Mouse (Mus musculus): Measurements from ENCODE around the gene Sco2. TPM values are rescaled to one million over a fixed set of nuclear protein-coding genes. Genes with fewer than 3 reads are reported as not detected.

Gene Sco2
- polyA plus RNA-seq, 1 experiment = 47.2 TPM

DNA sequence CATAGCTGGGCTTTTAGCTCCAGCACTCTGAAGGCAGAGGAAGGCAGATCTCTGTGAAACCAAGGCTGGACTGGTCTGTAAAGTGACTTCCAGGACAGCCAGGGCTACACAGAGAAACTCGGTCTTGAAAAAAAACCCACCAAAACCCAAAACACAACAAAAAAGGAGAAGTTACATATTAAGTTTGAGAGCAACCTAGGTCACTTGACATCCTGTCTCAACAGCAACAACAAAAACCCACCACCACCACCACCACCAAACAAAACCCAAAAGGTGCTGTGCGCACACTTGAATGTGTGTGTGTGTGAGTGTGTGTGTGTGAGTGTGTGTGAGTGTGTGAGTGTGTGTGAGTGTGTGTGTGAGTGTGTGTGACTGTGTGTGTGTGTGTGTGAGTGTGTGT, 34.0 kb downstream of the Sco2 start:
- Histone ChIP-seq H3K4me3 (replicated peaks) (no peak overlapping the region), H3K4me1 (peaks cover 8% of the 10 kb centered on the region), H3K27me3 (replicated peaks) (peaks cover 28% of the 10 kb centered on the region), H3K36me3 (replicated peaks; ENCODE audit: low read length) (no peaks in the 10 kb centered on the region), H3K9me3 (no peaks in the 10 kb centered on the region)
- TF ChIP-seq GATA1 (IDR thresholded peaks at IDR 0.05; ENCODE audit: borderline replicate concordance, low read length) (no peak), FLI1 (IDR thresholded peaks at IDR 0.05; ENCODE audit: low read length) (no peak)

- H3K4me3 ChIP-seq (replicated peaks) = no peak overlapping the region
- TF ChIP-seq GATA1 (IDR thresholded peaks at IDR 0.05; ENCODE audit: borderline replicate concordance, low read length) = no peak
- peaks cover 8% of the 10 kb centered on the region for H3K4me1 ChIP-seq
- H3K36me3 ChIP-seq (replicated peaks; ENCODE audit: low read length) = no peaks in the 10 kb centered on the region
- H3K9me3 ChIP-seq = no peaks in the 10 kb centered on the region
- peaks cover 36% of the 10 kb centered on the region for H3K27me3 ChIP-seq (replicated peaks)
Observed at GRCm38 (mm10) chr15:89336422-89336821, 37.2 kb downstream of the Sco2 start.

DNA sequence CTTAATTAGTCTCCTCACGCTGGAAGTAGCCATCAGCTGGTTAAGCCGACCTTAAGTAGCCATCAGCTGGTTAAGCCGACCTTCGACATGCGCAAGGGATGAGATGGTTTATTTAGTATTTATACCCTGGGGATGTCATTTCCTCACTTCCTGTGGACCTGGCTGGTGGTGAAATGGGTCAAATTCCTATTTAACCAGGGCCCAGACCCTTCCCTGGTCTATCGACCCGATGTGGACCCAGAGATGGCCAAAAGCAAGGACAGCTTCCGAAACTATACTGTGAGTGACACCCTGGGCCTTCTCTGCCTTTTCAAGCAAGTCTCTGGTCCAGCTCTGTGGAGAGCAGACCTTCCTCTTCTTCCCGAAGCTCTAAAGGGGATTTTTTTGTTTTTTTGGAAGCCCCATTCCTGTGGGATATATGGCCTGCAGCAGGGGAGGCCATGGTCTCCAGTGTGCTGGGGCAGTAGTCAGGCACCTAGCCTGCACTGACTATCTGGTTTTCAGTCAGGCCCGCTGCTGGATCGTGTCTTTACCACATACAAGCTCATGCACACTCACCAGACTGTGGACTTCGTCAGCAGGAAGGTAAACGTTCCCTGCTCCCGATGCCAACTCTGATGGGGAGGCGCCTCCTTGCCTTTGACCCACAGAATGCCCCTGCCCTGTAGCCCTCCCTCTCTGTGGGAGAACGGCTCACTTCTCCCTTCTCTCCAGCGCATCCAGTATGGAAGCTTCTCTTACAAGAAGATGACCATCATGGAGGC, 38.7 kb downstream of the Sco2 start:
- Histone ChIP-seq H3K4me3 (replicated peaks) (no peak overlapping the region), H3K9me3 (no peaks in the 10 kb centered on the region), H3K4me1 (peaks cover 6% of the 10 kb centered on the region; the same call in 1 of the 2 replicates), H3K36me3 (replicated peaks; ENCODE audit: low read length) (no peaks in the 10 kb centered on the region), H3K27me3 (replicated peaks) (peaks cover 33% of the 10 kb centered on the region)
- no peak for TF ChIP-seq GATA1 (IDR thresholded peaks at IDR 0.05; ENCODE audit: borderline replicate concordance, low read length)
- no peak for TF ChIP-seq FLI1 (IDR thresholded peaks at IDR 0.05; ENCODE audit: low read length)

DNA sequence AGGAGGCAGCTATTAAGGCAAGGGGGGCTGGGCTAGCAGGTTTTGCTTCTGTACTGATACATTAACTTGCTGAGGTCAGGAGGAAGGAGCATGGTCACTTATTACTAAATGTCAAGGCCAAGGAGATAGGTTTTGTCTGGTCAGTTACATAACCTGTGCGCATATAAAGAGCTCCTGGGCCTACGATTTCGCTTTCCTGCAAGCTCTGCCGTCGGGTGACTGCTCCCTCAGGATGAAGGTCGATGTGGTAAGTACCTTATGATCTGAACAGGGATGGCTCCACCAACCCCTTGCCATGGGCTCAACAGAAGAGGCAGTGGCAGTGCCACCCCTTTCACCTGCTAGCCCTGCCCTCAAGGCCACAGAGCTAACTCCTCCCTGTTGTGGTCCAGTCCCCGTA, 39.4 kb downstream of the Sco2 start, which contains the start of gene Miox:
Gene Miox, plus strand, starts transcription at position 128 of the 400 bp plus-strand sequence.
- no peaks in the 10 kb centered on the region for H3K9me3 ChIP-seq
- H3K36me3 ChIP-seq (replicated peaks; ENCODE audit: low read length) = no peaks in the 10 kb centered on the region
- H3K4me3 ChIP-seq (replicated peaks) = no peak within 1 kb of the TSS
- TF ChIP-seq GATA1 (IDR thresholded peaks at IDR 0.05; ENCODE audit: borderline replicate concordance, low read length) (no peak), FLI1 (IDR thresholded peaks at IDR 0.05; ENCODE audit: low read length) (no peak)
- H3K4me1 ChIP-seq = no peaks in the 10 kb centered on the region
- H3K27me3 ChIP-seq (replicated peaks) = peaks cover 33% of the 10 kb centered on the region

GRCm38 (mm10) chr15:89326441-89326840, 47.2 kb downstream of the Sco2 start:
- no peaks in the 10 kb centered on the region for H3K36me3 ChIP-seq (replicated peaks; ENCODE audit: low read length)
- H3K27me3 ChIP-seq (replicated peaks) = peaks cover 47% of the 10 kb centered on the region
- TF ChIP-seq GATA1 (IDR thresholded peaks at IDR 0.05; ENCODE audit: borderline replicate concordance, low read length) (no peak), FLI1 (IDR thresholded peaks at IDR 0.05; ENCODE audit: low read length) (no peak)
- no peak overlapping the region for H3K4me3 ChIP-seq (replicated peaks)
- H3K9me3 ChIP-seq = no peaks in the 10 kb centered on the region
- peaks cover 23% of the 10 kb centered on the region for H3K4me1 ChIP-seq

DNA sequence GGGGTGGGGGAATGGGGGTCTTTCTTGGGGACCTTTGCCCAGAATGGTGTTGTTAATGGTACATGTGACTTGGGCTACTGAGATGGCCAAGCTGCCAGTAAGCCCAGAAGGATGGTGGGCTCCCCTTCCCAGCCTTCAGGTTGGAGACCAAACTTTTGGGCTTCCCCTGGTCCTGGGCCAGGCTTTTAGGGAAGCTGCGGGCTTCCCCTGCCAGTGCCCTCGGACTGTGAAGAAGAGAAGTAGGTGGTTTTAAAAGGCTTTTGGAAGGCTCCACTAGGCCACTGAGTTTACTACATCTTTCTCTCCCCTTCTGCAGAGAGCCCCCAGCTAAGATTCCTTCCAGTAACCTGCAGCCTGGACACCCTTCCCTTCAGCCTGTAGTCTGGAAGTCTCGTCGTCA, 50.0 kb downstream of the Sco2 start:
- Histone ChIP-seq H3K4me3 (replicated peaks) (no peak overlapping the region), H3K9me3 (no peaks in the 10 kb centered on the region), H3K36me3 (replicated peaks; ENCODE audit: low read length) (no peaks in the 10 kb centered on the region), H3K4me1 (peaks cover 35% of the 10 kb centered on the region), H3K27me3 (replicated peaks) (peaks cover 47% of the 10 kb centered on the region)
- TF ChIP-seq FLI1 (IDR thresholded peaks at IDR 0.05; ENCODE audit: low read length) (no peak), GATA1 (IDR thresholded peaks at IDR 0.05; ENCODE audit: borderline replicate concordance, low read length) (no peak)

- Histone ChIP-seq H3K4me3 (replicated peaks) (peak within 1 kb of the TSS; percentile 85), H3K4me1 (peaks cover 35% of the 10 kb centered on the region), H3K9me3 (no peaks in the 10 kb centered on the region), H3K36me3 (replicated peaks; ENCODE audit: low read length) (no peaks in the 10 kb centered on the region), H3K27me3 (replicated peaks) (peaks cover 44% of the 10 kb centered on the region)
- TF ChIP-seq GATA1 (IDR thresholded peaks at IDR 0.05; ENCODE audit: borderline replicate concordance, low read length) (no peak), FLI1 (IDR thresholded peaks at IDR 0.05; ENCODE audit: low read length) (no peak)
Observed at GRCm38 (mm10) chr15:89322670-89323522, 50.8 kb downstream of the Sco2 start, which contains the start of gene Adm2. TSS of gene Adm2 (plus strand) at chr15:89322720.

Other genes starting within 250 kb of the Sco2 start
- gene Hdac10, start 245.1 kb downstream of the Sco2 start, polyA plus RNA-seq (2012; ENCODE audit: insufficient read depth, low replicate concordance) = 3.8 and 7.9 TPM in 2 replicates
- not detected in 2 replicates for gene Mapk12, start 233.1 kb downstream of the Sco2 start, polyA plus RNA-seq (2012; ENCODE audit: insufficient read depth, low replicate concordance)
- gene Mapk11, start 224.2 kb downstream of the Sco2 start, polyA plus RNA-seq (2012; ENCODE audit: insufficient read depth, low replicate concordance) = 0.29 TPM in 1 of 2 replicates, not detected in the other
- 71.6 and 100 TPM in 2 replicates for gene Plxnb2, start 193.1 kb downstream of the Sco2 start, polyA plus RNA-seq (2012; ENCODE audit: insufficient read depth, low replicate concordance)
- gene Dennd6b, start 177.3 kb downstream of the Sco2 start, polyA plus RNA-seq (2012; ENCODE audit: insufficient read depth, low replicate concordance) = 3.6 and 10.0 TPM in 2 replicates
- 20.7 and 31.2 TPM in 2 replicates for gene Ppp6r2, start 162.3 kb downstream of the Sco2 start, polyA plus RNA-seq (2012; ENCODE audit: insufficient read depth, low replicate concordance)
- 171 and 172 TPM in 2 replicates for gene Sbf1, start 58.5 kb downstream of the Sco2 start, polyA plus RNA-seq (2012; ENCODE audit: insufficient read depth, low replicate concordance)
- 4.0 TPM in 1 of 2 replicates, not detected in the other for gene Adm2, start 51.1 kb downstream of the Sco2 start, polyA plus RNA-seq (2012; ENCODE audit: insufficient read depth, low replicate concordance)
- gene Miox, start 39.4 kb downstream of the Sco2 start, polyA plus RNA-seq (2012; ENCODE audit: insufficient read depth, low replicate concordance) = not detected in 2 replicates
- gene Lmf2, start 18.2 kb downstream of the Sco2 start, polyA plus RNA-seq (2012; ENCODE audit: insufficient read depth, low replicate concordance) = 65.0 and 111 TPM in 2 replicates
- gene Ncaph2, start 18.1 kb downstream of the Sco2 start, polyA plus RNA-seq (2012; ENCODE audit: insufficient read depth, low replicate concordance) = 21.9 and 44.6 TPM in 2 replicates
- 0.41 and 6.8 TPM in 2 replicates for gene Tymp, start 3.2 kb upstream of the Sco2 start, polyA plus RNA-seq (2012; ENCODE audit: insufficient read depth, low replicate concordance)
- 16.5 and 19.6 TPM in 2 replicates for gene Odf3b, start 5.4 kb upstream of the Sco2 start, polyA plus RNA-seq (2012; ENCODE audit: insufficient read depth, low replicate concordance)
- 0.07 TPM in 1 of 2 replicates, not detected in the other for gene Klhdc7b, start 11.1 kb upstream of the Sco2 start, polyA plus RNA-seq (2012; ENCODE audit: insufficient read depth, low replicate concordance)
- gene Syce3, start 36.7 kb upstream of the Sco2 start, polyA plus RNA-seq (2012; ENCODE audit: insufficient read depth, low replicate concordance) = not detected in 2 replicates
- 0.31 TPM in 1 of 2 replicates, not detected in the other for gene Cpt1b, start 52.0 kb upstream of the Sco2 start, polyA plus RNA-seq (2012; ENCODE audit: insufficient read depth, low replicate concordance)
- gene C730034F03Rik, start 55.7 kb upstream of the Sco2 start, polyA plus RNA-seq (2012; ENCODE audit: insufficient read depth, low replicate concordance) = not detected in 2 replicates
- gene Gm44502, start 55.9 kb upstream of the Sco2 start, polyA plus RNA-seq (2012; ENCODE audit: insufficient read depth, low replicate concordance) = 0.13 and 0.50 TPM in 2 replicates
- gene Chkb, start 56.1 kb upstream of the Sco2 start, polyA plus RNA-seq (2012; ENCODE audit: insufficient read depth, low replicate concordance) = 27.6 and 63.0 TPM in 2 replicates
- not detected in 2 replicates for gene Mapk8ip2, start 80.1 kb upstream of the Sco2 start, polyA plus RNA-seq (2012; ENCODE audit: insufficient read depth, low replicate concordance)
- gene Arsa, start 103.6 kb upstream of the Sco2 start, polyA plus RNA-seq (2012; ENCODE audit: insufficient read depth, low replicate concordance) = 82.1 and 91.3 TPM in 2 replicates
- 37.4 and 85.0 TPM in 2 replicates for gene Shank3, start 125.8 kb upstream of the Sco2 start, polyA plus RNA-seq (2012; ENCODE audit: insufficient read depth, low replicate concordance)
- gene Acr, start 194.5 kb upstream of the Sco2 start, polyA plus RNA-seq (2012; ENCODE audit: insufficient read depth, low replicate concordance) = 0.49 and 3.0 TPM in 2 replicates
- gene Rabl2, start 218.1 kb upstream of the Sco2 start, polyA plus RNA-seq (2012; ENCODE audit: insufficient read depth, low replicate concordance) = 15.1 TPM in 1 of 2 replicates, not detected in the other

Measured in megakaryocyte, embryonic 14.5 days (primary cell).